Mouse (Mus musculus): ENCODE measurements around the gene St7. TPM values are rescaled to one million over a fixed set of nuclear protein-coding genes. Genes with fewer than 3 reads are reported as not detected.
A peak's percentile ranks its signal among the peaks of the same experiment; 100 is the strongest.

St7 gene
- polyA plus RNA-seq, 1 experiment from 2014 or later: 13.8 TPM

- Histone ChIP-seq H3K4me2 (no peak overlapping the region), H3K27ac (no peak overlapping the region), H3K4me3 (no peak overlapping the region), H3K36me3 (no peaks in the 10 kb centered on the region), H3K9ac (no peak overlapping the region), H3K4me1 (no peaks in the 10 kb centered on the region), H3K27me3 (replicated peaks) (no peaks in the 10 kb centered on the region), H3K9me3 (replicated peaks) (no peaks in the 10 kb centered on the region)
- no peak for ATAC-seq
- WGBS (ENCODE audit: insufficient replicate concordance): 87% methylated on average over 5 of the region's 5 CpGs
Measured at GRCm38 (mm10) chr6:17797271-17797713, 104.6 kb downstream of the St7 start.

- no peak overlapping the region for H3K9ac ChIP-seq
- no peak overlapping the region for H3K4me2 ChIP-seq
- H3K36me3 ChIP-seq: no peaks in the 10 kb centered on the region
- H3K27me3 ChIP-seq (replicated peaks): no peaks in the 10 kb centered on the region
- 67% methylated on average over 5 of the region's 5 CpGs for WGBS (ENCODE audit: insufficient replicate concordance)
- no peak overlapping the region for H3K4me3 ChIP-seq
- no peak overlapping the region for H3K27ac ChIP-seq
- H3K9me3 ChIP-seq (replicated peaks): no peaks in the 10 kb centered on the region
- ATAC-seq: no peak
- H3K4me1 ChIP-seq: peaks cover 12% of the 10 kb centered on the region
Measured at GRCm38 (mm10) chr6:17800694-17801093, 108.0 kb downstream of the St7 start.

GRCm38 (mm10) chr6:17804468-17804867 is 111.7 kb downstream of the St7 start:
- Histone ChIP-seq H3K4me2 (no peak overlapping the region), H3K27me3 (replicated peaks) (no peaks in the 10 kb centered on the region), H3K4me3 (no peak overlapping the region), H3K9ac (no peak overlapping the region), H3K27ac (no peak overlapping the region), H3K9me3 (replicated peaks) (no peaks in the 10 kb centered on the region), H3K36me3 (no peaks in the 10 kb centered on the region), H3K4me1 (peaks cover 24% of the 10 kb centered on the region)
- WGBS (ENCODE audit: insufficient replicate concordance): 34% methylated on average over 3 of the region's 3 CpGs
- 0 out of 2 replicates have a peak, but pooled peaks have one; percentile 58 for ATAC-seq

GRCm38 (mm10) chr6:17806569-17806968 is 113.8 kb downstream of the St7 start:
- 43% methylated on average over 4 of the region's 4 CpGs for WGBS (ENCODE audit: insufficient replicate concordance)
- Histone ChIP-seq H3K27me3 (replicated peaks) (no peaks in the 10 kb centered on the region), H3K4me2 (no peak overlapping the region), H3K4me1 (peaks cover 24% of the 10 kb centered on the region), H3K27ac (no peak overlapping the region), H3K9me3 (replicated peaks) (no peaks in the 10 kb centered on the region), H3K4me3 (no peak overlapping the region), H3K9ac (no peak overlapping the region), H3K36me3 (no peaks in the 10 kb centered on the region)
- ATAC-seq: no peak

GRCm38 (mm10) chr6:17811063-17811462 is 118.3 kb downstream of the St7 start:
- Histone ChIP-seq H3K36me3 (no peaks in the 10 kb centered on the region), H3K27ac (no peak overlapping the region), H3K9ac (no peak overlapping the region), H3K27me3 (replicated peaks) (no peaks in the 10 kb centered on the region), H3K9me3 (replicated peaks) (no peaks in the 10 kb centered on the region), H3K4me1 (peaks cover 16% of the 10 kb centered on the region), H3K4me2 (no peak overlapping the region), H3K4me3 (no peak overlapping the region)
- 67% methylated on average over 2 of the region's 2 CpGs for WGBS (ENCODE audit: insufficient replicate concordance)
- ATAC-seq: no peak

GRCm38 (mm10) chr6:17811531-17811930 is 118.8 kb downstream of the St7 start:
- ATAC-seq: no peak
- no peak overlapping the region for H3K27ac ChIP-seq
- H3K4me1 ChIP-seq: peaks cover 12% of the 10 kb centered on the region
- H3K9me3 ChIP-seq (replicated peaks): no peaks in the 10 kb centered on the region
- no peak overlapping the region for H3K9ac ChIP-seq
- H3K4me2 ChIP-seq: no peak overlapping the region
- H3K36me3 ChIP-seq: no peaks in the 10 kb centered on the region
- no peak overlapping the region for H3K4me3 ChIP-seq
- H3K27me3 ChIP-seq (replicated peaks): no peaks in the 10 kb centered on the region

GRCm38 (mm10) chr6:17814074-17814649 is 121.4 kb downstream of the St7 start:
- Histone ChIP-seq H3K4me1 (peaks cover 11% of the 10 kb centered on the region), H3K36me3 (no peaks in the 10 kb centered on the region), H3K27me3 (replicated peaks) (no peaks in the 10 kb centered on the region), H3K9ac (no peak overlapping the region), H3K4me2 (no peak overlapping the region), H3K9me3 (replicated peaks) (no peaks in the 10 kb centered on the region), H3K27ac (no peak overlapping the region), H3K4me3 (no peak overlapping the region)
- ATAC-seq: peak; percentile 13; the same call in 1 of the 2 replicates
- 40% methylated on average over 2 of the region's 2 CpGs for WGBS (ENCODE audit: insufficient replicate concordance)

- Histone ChIP-seq H3K4me3 (no peak overlapping the region), H3K27me3 (replicated peaks) (no peaks in the 10 kb centered on the region), H3K4me2 (no peak overlapping the region), H3K27ac (no peak overlapping the region), H3K9me3 (replicated peaks) (no peaks in the 10 kb centered on the region), H3K9ac (no peak overlapping the region), H3K4me1 (peaks cover 11% of the 10 kb centered on the region), H3K36me3 (peaks cover 9% of the 10 kb centered on the region; the same call in 1 of the 2 replicates)
- ATAC-seq: no peak
- WGBS (ENCODE audit: insufficient replicate concordance): 54% methylated on average over 3 of the region's 3 CpGs
Measured at GRCm38 (mm10) chr6:17816865-17817435, 124.2 kb downstream of the St7 start.

GRCm38 (mm10) chr6:17823614-17824013 is 130.9 kb downstream of the St7 start:
- no peak overlapping the region for H3K9ac ChIP-seq
- H3K36me3 ChIP-seq: peaks cover 10% of the 10 kb centered on the region; the same call in 1 of the 2 replicates
- H3K27ac ChIP-seq: no peak overlapping the region
- H3K4me1 ChIP-seq: peaks cover 11% of the 10 kb centered on the region
- 80% methylated on average over 2 of the region's 2 CpGs for WGBS (ENCODE audit: insufficient replicate concordance)
- ATAC-seq: no peak
- H3K27me3 ChIP-seq (replicated peaks): no peaks in the 10 kb centered on the region
- H3K4me3 ChIP-seq: no peak overlapping the region
- H3K9me3 ChIP-seq (replicated peaks): no peaks in the 10 kb centered on the region
- H3K4me2 ChIP-seq: no peak overlapping the region

GRCm38 (mm10) chr6:17824735-17825134 is 132.0 kb downstream of the St7 start:
- H3K4me3 ChIP-seq: no peak overlapping the region
- ATAC-seq: peak; percentile 83
- H3K9ac ChIP-seq: no peak overlapping the region
- H3K9me3 ChIP-seq (replicated peaks): no peaks in the 10 kb centered on the region
- no peak overlapping the region for H3K27ac ChIP-seq
- 83% methylated on average over 1 of the region's 1 CpGs for WGBS (ENCODE audit: insufficient replicate concordance)
- peaks cover 12% of the 10 kb centered on the region for H3K36me3 ChIP-seq
- no peak overlapping the region for H3K4me2 ChIP-seq
- H3K4me1 ChIP-seq: peaks cover 11% of the 10 kb centered on the region
- H3K27me3 ChIP-seq (replicated peaks): no peaks in the 10 kb centered on the region

- 75% methylated on average over 4 of the region's 4 CpGs for WGBS (ENCODE audit: insufficient replicate concordance)
- Histone ChIP-seq H3K9me3 (replicated peaks) (no peaks in the 10 kb centered on the region), H3K4me1 (peaks cover 16% of the 10 kb centered on the region), H3K27ac (no peak overlapping the region), H3K36me3 (peaks cover 7% of the 10 kb centered on the region; the same call in 1 of the 2 replicates), H3K9ac (no peak overlapping the region), H3K4me2 (no peak overlapping the region), H3K4me3 (no peak overlapping the region), H3K27me3 (replicated peaks) (no peaks in the 10 kb centered on the region)
- ATAC-seq: no peak
Measured at GRCm38 (mm10) chr6:17828382-17828781, 135.6 kb downstream of the St7 start.

GRCm38 (mm10) chr6:17829981-17830380 is 137.2 kb downstream of the St7 start:
- H3K4me1 ChIP-seq: peaks cover 5% of the 10 kb centered on the region
- no peak overlapping the region for H3K9ac ChIP-seq
- H3K4me2 ChIP-seq: no peak overlapping the region
- peak; percentile 60; the same call in 1 of the 2 replicates for ATAC-seq
- H3K36me3 ChIP-seq: peaks cover 7% of the 10 kb centered on the region; the same call in 1 of the 2 replicates
- 79% methylated on average over 1 of the region's 1 CpGs for WGBS (ENCODE audit: insufficient replicate concordance)
- no peaks in the 10 kb centered on the region for H3K27me3 ChIP-seq (replicated peaks)
- no peak overlapping the region for H3K27ac ChIP-seq
- no peaks in the 10 kb centered on the region for H3K9me3 ChIP-seq (replicated peaks)
- no peak overlapping the region for H3K4me3 ChIP-seq
